Mouse (Mus musculus): ENCODE data around the gene Hyal5. TPM values are rescaled to one million over a fixed set of nuclear protein-coding genes. Genes with fewer than 3 reads are reported as not detected.
A peak's percentile ranks its signal among the peaks of the same experiment; 100 is the strongest.

The Hyal5 gene
- polyA plus RNA-seq (2015; fragmentation: Nextera tagmentation; extraction: Ambion mirVana): 1.1 and 2.0 TPM in 2 replicates

GRCm38 (mm10) chr6:24857697-24858096, at the start of gene Hyal5:
TSS of gene Hyal5 (plus strand) at chr6:24857997.
- H3K4me1 ChIP-seq (ENCODE audit: control insufficient read depth, insufficient read depth, low read length): no peaks in the 10 kb centered on the region
- no peaks in the 10 kb centered on the region for H3K9me3 ChIP-seq (replicated peaks; ENCODE audit: control insufficient read depth, low read length)
- no peaks in the 10 kb centered on the region for H3K27me3 ChIP-seq (ENCODE audit: control insufficient read depth, insufficient read depth, low read length)
- no peak within 1 kb of the TSS for H3K4me2 ChIP-seq (ENCODE audit: low read depth, low read length)
- H3K9ac ChIP-seq (ENCODE audit: low read length): no peak within 1 kb of the TSS
- H3K27ac ChIP-seq (ENCODE audit: low read length): no peak within 1 kb of the TSS
- no peaks in the 10 kb centered on the region for H3K36me3 ChIP-seq (ENCODE audit: control insufficient read depth, insufficient read depth, low read length)
- no peak for ATAC-seq (ENCODE audit: insufficient read depth, low FRiP score)
- no peak within 1 kb of the TSS for H3K4me3 ChIP-seq (replicated peaks; ENCODE audit: low read length)

- Histone ChIP-seq H3K27me3 (ENCODE audit: control insufficient read depth, insufficient read depth, low read length) (no peaks in the 10 kb centered on the region), H3K36me3 (ENCODE audit: control insufficient read depth, insufficient read depth, low read length) (no peaks in the 10 kb centered on the region), H3K4me3 (replicated peaks; ENCODE audit: low read length) (no peak overlapping the region), H3K9ac (ENCODE audit: low read length) (no peak overlapping the region), H3K9me3 (replicated peaks; ENCODE audit: control insufficient read depth, low read length) (no peaks in the 10 kb centered on the region), H3K4me2 (ENCODE audit: low read depth, low read length) (no peak overlapping the region), H3K27ac (ENCODE audit: low read length) (no peak overlapping the region), H3K4me1 (ENCODE audit: control insufficient read depth, insufficient read depth, low read length) (no peaks in the 10 kb centered on the region)
- ATAC-seq (ENCODE audit: insufficient read depth, low FRiP score): no peak
- WGBS: 30% methylated on average over 2 of the region's 2 CpGs
These were observed 35.7 kb upstream of the Hyal5 start for GRCm38 (mm10) chr6:24822070-24822469.

- H3K4me2 ChIP-seq (ENCODE audit: low read depth, low read length): no peak overlapping the region
- no peak overlapping the region for H3K27ac ChIP-seq (ENCODE audit: low read length)
- no peak overlapping the region for H3K9ac ChIP-seq (ENCODE audit: low read length)
- H3K4me3 ChIP-seq (replicated peaks; ENCODE audit: low read length): no peak overlapping the region
- no peaks in the 10 kb centered on the region for H3K36me3 ChIP-seq (ENCODE audit: control insufficient read depth, insufficient read depth, low read length)
- WGBS: 30% methylated on average over 2 of the region's 2 CpGs
- no peak for ATAC-seq (ENCODE audit: insufficient read depth, low FRiP score)
- H3K9me3 ChIP-seq (replicated peaks; ENCODE audit: control insufficient read depth, low read length): no peaks in the 10 kb centered on the region
- H3K4me1 ChIP-seq (ENCODE audit: control insufficient read depth, insufficient read depth, low read length): no peaks in the 10 kb centered on the region
- H3K27me3 ChIP-seq (ENCODE audit: control insufficient read depth, insufficient read depth, low read length): no peaks in the 10 kb centered on the region
These were observed 2.5 kb downstream of the Hyal5 start for GRCm38 (mm10) chr6:24860320-24860719.

- no peaks in the 10 kb centered on the region for H3K36me3 ChIP-seq (ENCODE audit: control insufficient read depth, insufficient read depth, low read length)
- no peak for ATAC-seq (ENCODE audit: insufficient read depth, low FRiP score)
- WGBS: 86% methylated on average over 4 of the region's 4 CpGs
- no peak overlapping the region for H3K27ac ChIP-seq (ENCODE audit: low read length)
- no peak overlapping the region for H3K9ac ChIP-seq (ENCODE audit: low read length)
- no peaks in the 10 kb centered on the region for H3K27me3 ChIP-seq (ENCODE audit: control insufficient read depth, insufficient read depth, low read length)
- H3K4me1 ChIP-seq (ENCODE audit: control insufficient read depth, insufficient read depth, low read length): no peaks in the 10 kb centered on the region
- no peak overlapping the region for H3K4me2 ChIP-seq (ENCODE audit: low read depth, low read length)
- no peaks in the 10 kb centered on the region for H3K9me3 ChIP-seq (replicated peaks; ENCODE audit: control insufficient read depth, low read length)
- no peak overlapping the region for H3K4me3 ChIP-seq (replicated peaks; ENCODE audit: low read length)
These were observed 5.9 kb downstream of the Hyal5 start for GRCm38 (mm10) chr6:24863649-24864048.

GRCm38 (mm10) chr6:24894146-24894873, 36.5 kb downstream of the Hyal5 start:
- H3K9ac ChIP-seq (ENCODE audit: low read length): no peak overlapping the region
- H3K27me3 ChIP-seq (ENCODE audit: control insufficient read depth, insufficient read depth, low read length): no peaks in the 10 kb centered on the region
- H3K27ac ChIP-seq (ENCODE audit: low read length): no peak overlapping the region
- WGBS: 67% methylated on average over 11 of the region's 11 CpGs
- no peaks in the 10 kb centered on the region for H3K36me3 ChIP-seq (ENCODE audit: control insufficient read depth, insufficient read depth, low read length)
- peak; percentile 40; the same call in 1 of the 2 replicates for ATAC-seq (ENCODE audit: insufficient read depth, low FRiP score)
- H3K4me3 ChIP-seq (replicated peaks; ENCODE audit: low read length): peak overlapping the region; percentile 28
- H3K4me1 ChIP-seq (ENCODE audit: control insufficient read depth, insufficient read depth, low read length): no peaks in the 10 kb centered on the region
- H3K9me3 ChIP-seq (replicated peaks; ENCODE audit: control insufficient read depth, low read length): no peaks in the 10 kb centered on the region
- peak overlapping the region; percentile 42 for H3K4me2 ChIP-seq (ENCODE audit: low read depth, low read length)

- 36% methylated on average over 2 of the region's 2 CpGs for WGBS
- no peaks in the 10 kb centered on the region for H3K4me1 ChIP-seq (ENCODE audit: control insufficient read depth, insufficient read depth, low read length)
- no peak for ATAC-seq (ENCODE audit: insufficient read depth, low FRiP score)
- no peaks in the 10 kb centered on the region for H3K27me3 ChIP-seq (ENCODE audit: control insufficient read depth, insufficient read depth, low read length)
- H3K4me2 ChIP-seq (ENCODE audit: low read depth, low read length): peak overlapping the region; percentile 42
- H3K36me3 ChIP-seq (ENCODE audit: control insufficient read depth, insufficient read depth, low read length): no peaks in the 10 kb centered on the region
- H3K27ac ChIP-seq (ENCODE audit: low read length): no peak overlapping the region
- H3K4me3 ChIP-seq (replicated peaks; ENCODE audit: low read length): peak overlapping the region; percentile 28
- H3K9me3 ChIP-seq (replicated peaks; ENCODE audit: control insufficient read depth, low read length): no peaks in the 10 kb centered on the region
- no peak overlapping the region for H3K9ac ChIP-seq (ENCODE audit: low read length)
These were observed 37.0 kb downstream of the Hyal5 start for GRCm38 (mm10) chr6:24894874-24895183.

GRCm38 (mm10) chr6:24905101-24905500, 47.3 kb downstream of the Hyal5 start:
- H3K4me3 ChIP-seq (replicated peaks; ENCODE audit: low read length): no peak overlapping the region
- H3K4me2 ChIP-seq (ENCODE audit: low read depth, low read length): no peak overlapping the region
- no peaks in the 10 kb centered on the region for H3K4me1 ChIP-seq (ENCODE audit: control insufficient read depth, insufficient read depth, low read length)
- H3K9ac ChIP-seq (ENCODE audit: low read length): no peak overlapping the region
- no peaks in the 10 kb centered on the region for H3K27me3 ChIP-seq (ENCODE audit: control insufficient read depth, insufficient read depth, low read length)
- H3K9me3 ChIP-seq (replicated peaks; ENCODE audit: control insufficient read depth, low read length): no peaks in the 10 kb centered on the region
- no peak for ATAC-seq (ENCODE audit: insufficient read depth, low FRiP score)
- no peak overlapping the region for H3K27ac ChIP-seq (ENCODE audit: low read length)
- WGBS: 58% methylated on average over 3 of the region's 3 CpGs
- H3K36me3 ChIP-seq (ENCODE audit: control insufficient read depth, insufficient read depth, low read length): no peaks in the 10 kb centered on the region

- H3K4me2 ChIP-seq (ENCODE audit: low read depth, low read length): no peak overlapping the region
- no peak for ATAC-seq (ENCODE audit: insufficient read depth, low FRiP score)
- WGBS: 88% methylated on average over 2 of the region's 2 CpGs
These were observed 50.0 kb downstream of the Hyal5 start for GRCm38 (mm10) chr6:24907824-24908223.

GRCm38 (mm10) chr6:24910016-24910727, 52.4 kb downstream of the Hyal5 start:
- Histone ChIP-seq H3K4me1 (ENCODE audit: control insufficient read depth, insufficient read depth, low read length) (no peaks in the 10 kb centered on the region), H3K4me3 (replicated peaks; ENCODE audit: low read length) (no peak overlapping the region), H3K9ac (ENCODE audit: low read length) (no peak overlapping the region), H3K27ac (ENCODE audit: low read length) (no peak overlapping the region), H3K27me3 (ENCODE audit: control insufficient read depth, insufficient read depth, low read length) (no peaks in the 10 kb centered on the region), H3K36me3 (ENCODE audit: control insufficient read depth, insufficient read depth, low read length) (no peaks in the 10 kb centered on the region), H3K9me3 (replicated peaks; ENCODE audit: control insufficient read depth, low read length) (no peaks in the 10 kb centered on the region), H3K4me2 (ENCODE audit: low read depth, low read length) (no peak overlapping the region)
- no peak for ATAC-seq (ENCODE audit: insufficient read depth, low FRiP score)
- WGBS: 46% methylated on average over 2 of the region's 2 CpGs

More at GRCm38 (mm10) chr6:24907824-24908223, 50.0 kb downstream of the Hyal5 start:
- Histone ChIP-seq H3K27ac (ENCODE audit: low read length) (no peak overlapping the region), H3K27me3 (ENCODE audit: control insufficient read depth, insufficient read depth, low read length) (no peaks in the 10 kb centered on the region), H3K4me1 (ENCODE audit: control insufficient read depth, insufficient read depth, low read length) (no peaks in the 10 kb centered on the region), H3K4me3 (replicated peaks; ENCODE audit: low read length) (no peak overlapping the region), H3K9me3 (replicated peaks; ENCODE audit: control insufficient read depth, low read length) (no peaks in the 10 kb centered on the region), H3K36me3 (ENCODE audit: control insufficient read depth, insufficient read depth, low read length) (no peaks in the 10 kb centered on the region), H3K9ac (ENCODE audit: low read length) (no peak overlapping the region)

Measured in stomach, embryonic 16.5 days (tissue).